Mouse (Mus musculus): ENCODE results near the gene Hrh2. TPM values are rescaled to one million over a fixed set of nuclear protein-coding genes. Genes with fewer than 3 reads are reported as not detected.

Hrh2 gene
- polyA plus RNA-seq, 1 experiment, result not detected

- peaks cover 18% of the 10 kb centered on the region for H3K4me1 ChIP-seq (ENCODE audit: control insufficient read depth, insufficient read depth, low read length)
- TF ChIP-seq CTCF (IDR thresholded peaks at IDR 0.05; ENCODE audit: insufficient read depth, low read depth, low read length), result no peak
- no peak for TF ChIP-seq POLR2A (IDR thresholded peaks at IDR 0.05; ENCODE audit: insufficient read depth, low read depth, low read length)
- H3K27ac ChIP-seq (ENCODE audit: insufficient read depth, low read depth, low read length), result no peak overlapping the region
- no peak overlapping the region for H3K4me3 ChIP-seq (ENCODE audit: insufficient read depth, low read depth, low read length)
- 76% methylated on average over 4 of the region's 4 CpGs for WGBS
These were observed 29.8 kb downstream of the Hrh2 start for GRCm38 (mm10) chr13:54221631-54222179.

DNA sequence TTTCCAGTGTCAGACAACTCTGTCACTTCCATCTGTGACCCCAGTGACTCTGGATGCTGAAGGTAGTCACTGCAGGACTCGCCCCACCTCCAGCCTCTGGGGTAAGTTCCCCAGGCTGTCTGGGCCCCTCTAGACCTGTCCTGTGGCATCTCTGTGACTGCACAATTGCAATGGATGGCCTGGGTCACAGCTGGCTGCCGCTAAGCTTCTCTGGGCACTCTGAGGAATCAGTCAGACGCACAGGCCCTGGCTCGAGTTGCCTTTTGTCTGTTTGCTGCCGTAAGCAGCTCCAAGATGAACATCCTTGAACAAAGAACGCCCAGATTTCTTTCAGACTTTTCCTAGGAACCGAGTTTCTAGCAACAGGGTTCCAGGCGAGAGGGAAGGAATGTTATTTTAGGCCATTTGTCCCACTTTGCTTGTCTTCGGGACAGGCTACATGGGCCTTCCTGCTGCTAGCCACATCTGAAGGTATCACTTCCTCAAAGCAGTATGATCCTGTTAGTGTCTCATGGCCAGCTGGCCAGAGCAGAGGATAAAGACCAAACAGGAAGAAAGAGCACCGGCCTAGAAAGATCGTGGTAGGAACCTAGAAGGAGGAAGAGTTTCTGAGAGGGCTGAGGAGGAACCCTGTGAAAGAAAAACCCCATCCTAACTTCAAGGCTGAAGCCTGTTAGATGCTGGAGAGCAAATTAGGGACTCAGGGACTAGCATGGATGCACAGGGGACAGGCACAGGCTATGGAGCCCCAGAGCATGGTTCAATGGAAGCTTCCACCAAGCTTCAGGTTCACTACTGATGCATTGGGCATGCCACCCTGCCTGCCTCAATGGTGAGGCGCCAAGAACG is 31.2 kb downstream of the Hrh2 start:
- 79% methylated on average over 13 of the region's 13 CpGs for WGBS
- no peak for TF ChIP-seq POLR2A (IDR thresholded peaks at IDR 0.05; ENCODE audit: insufficient read depth, low read depth, low read length)
- no peak for TF ChIP-seq CTCF (IDR thresholded peaks at IDR 0.05; ENCODE audit: insufficient read depth, low read depth, low read length)
- Histone ChIP-seq H3K4me1 (ENCODE audit: control insufficient read depth, insufficient read depth, low read length) (peaks cover 13% of the 10 kb centered on the region), H3K27ac (ENCODE audit: insufficient read depth, low read depth, low read length) (no peak overlapping the region), H3K4me3 (ENCODE audit: insufficient read depth, low read depth, low read length) (no peak overlapping the region)

DNA sequence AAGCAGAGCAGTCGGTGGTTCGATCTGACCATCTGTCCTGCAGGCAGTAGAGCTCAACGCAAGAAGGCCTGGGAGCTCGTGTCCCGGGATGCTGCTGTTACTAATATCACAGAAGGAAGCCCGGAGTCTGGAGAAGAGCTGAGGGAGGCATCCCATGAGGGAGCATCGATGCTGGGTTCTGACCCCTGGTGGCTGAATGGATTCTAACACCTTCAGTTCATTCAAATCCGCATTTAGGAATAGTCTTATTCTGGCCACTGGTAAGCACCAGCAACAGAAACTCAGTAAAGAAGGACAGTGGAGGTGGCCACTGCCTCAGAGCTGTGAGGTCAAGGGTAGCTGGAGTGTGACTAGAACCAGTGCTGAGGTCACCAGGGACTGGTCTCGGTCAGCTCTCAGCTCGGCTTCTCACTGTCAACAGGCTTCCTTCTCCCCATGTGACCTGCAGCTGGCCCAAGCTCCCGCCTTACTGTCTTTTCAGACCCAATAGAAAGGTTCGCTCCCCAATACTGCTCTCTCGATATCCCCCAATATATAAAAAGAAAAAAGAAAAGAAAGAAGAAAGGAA is 36.1 kb downstream of the Hrh2 start:
- H3K27ac ChIP-seq (ENCODE audit: insufficient read depth, low read depth, low read length), result no peak overlapping the region
- peaks cover 3% of the 10 kb centered on the region; the same call in 1 of the 2 replicates for H3K4me1 ChIP-seq (ENCODE audit: control insufficient read depth, insufficient read depth, low read length)
- TF ChIP-seq CTCF (IDR thresholded peaks at IDR 0.05; ENCODE audit: insufficient read depth, low read depth, low read length) (no peak), POLR2A (IDR thresholded peaks at IDR 0.05; ENCODE audit: insufficient read depth, low read depth, low read length) (no peak)
- no peak overlapping the region for H3K4me3 ChIP-seq (ENCODE audit: insufficient read depth, low read depth, low read length)
- 26% methylated on average over 13 of the region's 13 CpGs for WGBS

- Histone ChIP-seq H3K27ac (ENCODE audit: insufficient read depth, low read depth, low read length) (no peak overlapping the region), H3K4me1 (ENCODE audit: control insufficient read depth, insufficient read depth, low read length) (0 out of 2 replicates have a peak, but pooled peaks cover 3% of the 10 kb centered on the region), H3K4me3 (ENCODE audit: insufficient read depth, low read depth, low read length) (no peak overlapping the region)
- TF ChIP-seq CTCF (IDR thresholded peaks at IDR 0.05; ENCODE audit: insufficient read depth, low read depth, low read length), result no peak
- no peak for TF ChIP-seq POLR2A (IDR thresholded peaks at IDR 0.05; ENCODE audit: insufficient read depth, low read depth, low read length)
- WGBS, result 95% methylated on average over 6 of the region's 6 CpGs
These were observed 38.2 kb downstream of the Hrh2 start for GRCm38 (mm10) chr13:54230081-54230480.

DNA sequence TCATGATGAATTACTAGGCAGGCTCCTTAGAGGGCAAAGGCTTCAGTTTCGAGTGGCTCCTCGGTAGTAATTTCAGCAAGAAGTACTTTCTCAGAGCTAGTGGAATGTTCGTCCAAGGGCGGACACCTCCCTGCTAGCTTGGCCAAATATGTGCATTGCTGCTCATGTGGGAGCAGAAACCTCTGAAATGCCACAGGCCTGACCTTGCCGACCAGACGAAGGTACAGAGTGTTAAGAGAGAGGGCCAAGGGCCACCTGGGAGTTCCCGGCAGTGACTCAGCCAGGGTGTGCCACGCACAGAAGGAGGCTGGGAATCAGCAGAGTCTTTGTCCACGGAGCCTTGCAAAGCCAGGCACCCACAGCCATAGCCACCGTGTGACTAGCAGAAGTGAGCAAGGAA is 39.9 kb downstream of the Hrh2 start:
- 87% methylated on average over 10 of the region's 10 CpGs for WGBS
- Histone ChIP-seq H3K27ac (ENCODE audit: insufficient read depth, low read depth, low read length) (no peak overlapping the region), H3K4me3 (ENCODE audit: insufficient read depth, low read depth, low read length) (no peak overlapping the region), H3K4me1 (ENCODE audit: control insufficient read depth, insufficient read depth, low read length) (0 out of 2 replicates have a peak, but pooled peaks cover 3% of the 10 kb centered on the region)
- TF ChIP-seq POLR2A (IDR thresholded peaks at IDR 0.05; ENCODE audit: insufficient read depth, low read depth, low read length) (no peak), CTCF (IDR thresholded peaks at IDR 0.05; ENCODE audit: insufficient read depth, low read depth, low read length) (no peak)

DNA sequence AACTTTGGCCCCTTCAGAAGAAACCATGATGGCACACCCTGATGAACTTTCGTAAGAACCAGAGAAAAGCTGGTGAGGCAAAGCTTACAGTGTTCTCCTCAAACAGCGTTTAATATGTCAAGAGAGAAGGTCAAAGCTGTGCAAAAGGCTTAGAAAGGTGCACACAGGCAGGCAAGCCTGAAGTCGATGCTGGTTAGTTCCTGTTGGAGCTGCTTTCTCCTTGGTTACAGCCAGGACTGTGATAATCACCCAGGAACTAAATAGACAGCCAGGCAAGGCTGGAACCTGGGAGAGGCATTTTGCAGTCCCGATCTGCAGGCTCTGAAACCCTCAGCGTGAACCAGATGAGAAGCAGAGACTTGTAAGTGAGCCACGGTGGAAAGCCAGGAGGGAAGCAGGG is 45.6 kb downstream of the Hrh2 start:
- peaks cover 6% of the 10 kb centered on the region; the same call in 1 of the 2 replicates for H3K4me1 ChIP-seq (ENCODE audit: control insufficient read depth, insufficient read depth, low read length)
- 77% methylated on average over 6 of the region's 6 CpGs for WGBS

GRCm38 (mm10) chr13:54238585-54239323 is 46.8 kb downstream of the Hrh2 start:
- Histone ChIP-seq H3K4me1 (ENCODE audit: control insufficient read depth, insufficient read depth, low read length) (peaks cover 6% of the 10 kb centered on the region; the same call in 1 of the 2 replicates), H3K27ac (ENCODE audit: insufficient read depth, low read depth, low read length) (no peak overlapping the region), H3K4me3 (ENCODE audit: insufficient read depth, low read depth, low read length) (no peak overlapping the region)
- TF ChIP-seq POLR2A (IDR thresholded peaks at IDR 0.05; ENCODE audit: insufficient read depth, low read depth, low read length) (no peak), CTCF (IDR thresholded peaks at IDR 0.05; ENCODE audit: insufficient read depth, low read depth, low read length) (no peak)
- WGBS, result 54% methylated on average over 14 of the region's 14 CpGs

More for the DNA sequence above, 45.6 kb downstream of the Hrh2 start:
- H3K4me3 ChIP-seq (ENCODE audit: insufficient read depth, low read depth, low read length), result no peak overlapping the region
- TF ChIP-seq CTCF (IDR thresholded peaks at IDR 0.05; ENCODE audit: insufficient read depth, low read depth, low read length), result no peak
- no peak for TF ChIP-seq POLR2A (IDR thresholded peaks at IDR 0.05; ENCODE audit: insufficient read depth, low read depth, low read length)
- H3K27ac ChIP-seq (ENCODE audit: insufficient read depth, low read depth, low read length), result no peak overlapping the region

GRCm38 (mm10) chr13:54242380-54242779 is 50.5 kb downstream of the Hrh2 start:
- 71% methylated on average over 5 of the region's 5 CpGs for WGBS
- TF ChIP-seq POLR2A (IDR thresholded peaks at IDR 0.05; ENCODE audit: insufficient read depth, low read depth, low read length) (no peak), CTCF (IDR thresholded peaks at IDR 0.05; ENCODE audit: insufficient read depth, low read depth, low read length) (no peak)
- peaks cover 20% of the 10 kb centered on the region for H3K4me1 ChIP-seq (ENCODE audit: control insufficient read depth, insufficient read depth, low read length)
- no peak overlapping the region for H3K27ac ChIP-seq (ENCODE audit: insufficient read depth, low read depth, low read length)
- no peak overlapping the region for H3K4me3 ChIP-seq (ENCODE audit: insufficient read depth, low read depth, low read length)
